Mouse (Mus musculus) CH12.LX (cell line): Measurements from ENCODE around the gene Manbal. TPM values are rescaled to one million over a fixed set of nuclear protein-coding genes. Genes with fewer than 3 reads are reported as not detected.

ENCODE experiments used
- DNase-seq: peaks from one replicate; pipeline ENCODE4 v3.0.0-alpha.2; 2013; ENCODE audit errors: extremely low read depth
- H3K27ac ChIP-seq: 2 replicates; pipeline ENCODE4 v1.5.1; 2012; ENCODE audit warnings: low read depth, mild to moderate bottlenecking, control low read depth, moderate library complexity; ENCODE audit not compliant: insufficient read depth
- H3K27me3 ChIP-seq: replicated peaks from 2 replicates; pipeline ENCODE3; 2012; ENCODE audit warnings: inconsistent platforms
- H3K36me3 ChIP-seq, 2 experiments: replicated peaks in 1 of 2; 2 replicates each; pipeline versions ENCODE3 to v1.6.1; 2012; ENCODE audit warnings: inconsistent platforms in 1 of 2, low read length in 1 of 2, mild to moderate bottlenecking in 1 of 2, mixed read lengths in 1 of 2, moderate library complexity in 1 of 2; ENCODE audit not compliant: control insufficient read depth in 1 of 2, insufficient read depth in 1 of 2
- H3K4me1 ChIP-seq, 2 experiments: 2 replicates each; pipeline ENCODE4 v1.6.1; 2012; ENCODE audit warnings: inconsistent platforms in 1 of 2, moderate library complexity in 1 of 2; ENCODE audit not compliant: insufficient read depth in 2 of 2, control insufficient read depth in 1 of 2
- H3K4me2 ChIP-seq: 2 replicates; pipeline ENCODE4 v1.6.1; 2012; ENCODE audit warnings: low read depth, mild to moderate bottlenecking, control low read depth; ENCODE audit not compliant: poor library complexity, insufficient read depth, severe bottlenecking
- H3K4me3 ChIP-seq, 3 experiments: fragments of 150-350 bp in 1 of 3; sonication (generic) in 1 of 3; replicated peaks in 1 of 3; 2 replicates each; pipeline versions ENCODE3 to v1.5.1; 2011 to 2012; ENCODE audit warnings: low read depth in 2 of 3, low read length in 2 of 3, mild to moderate bottlenecking in 2 of 3, moderate library complexity in 2 of 3, control low read depth in 1 of 3, improper control_type of control experiment in 1 of 3, inconsistent platforms in 1 of 3, mixed read lengths in 1 of 3; ENCODE audit not compliant: poor library complexity in 1 of 3
- H3K79me2 ChIP-seq: replicated peaks from 2 replicates; pipeline ENCODE4 v1.6.1; 2012; ENCODE audit warnings: mild to moderate bottlenecking, moderate library complexity; ENCODE audit not compliant: control insufficient read depth, poor library complexity, insufficient read depth, severe bottlenecking; ENCODE audit errors: extremely low read depth
- H3K9ac ChIP-seq: 2 replicates; pipeline ENCODE4 v1.6.1; 2012; ENCODE audit warnings: low read depth, mild to moderate bottlenecking, control low read depth, moderate library complexity; ENCODE audit not compliant: insufficient read depth
- H3K9me3 ChIP-seq: replicated peaks from 2 replicates; pipeline ENCODE3; 2012; ENCODE audit warnings: low read length, inconsistent platforms, mixed read lengths
- BHLHE40 ChIP-seq: IDR thresholded peaks from 2 replicates; pipeline ENCODE4 v1.6.1; 2011; ENCODE audit warnings: mild to moderate bottlenecking, low read depth, low read length, improper control_type of control experiment
- ELF1 ChIP-seq: IDR thresholded peaks from 2 replicates; pipeline ENCODE4 v1.6.1; 2014; ENCODE audit warnings: low read depth, mild to moderate bottlenecking, inconsistent platforms, low read length, improper control_type of control experiment
- EP300 ChIP-seq: IDR thresholded peaks from 2 replicates; pipeline ENCODE4 v1.6.1; 2011; ENCODE audit warnings: low read length, improper control_type of control experiment
- KAT2A ChIP-seq: IDR thresholded peaks from 2 replicates; pipeline ENCODE4 v1.6.1; 2012; ENCODE audit warnings: low read length, improper control_type of control experiment, inconsistent platforms; ENCODE audit not compliant: insufficient replicate concordance
- MAFK ChIP-seq: IDR thresholded peaks from 2 replicates; pipeline ENCODE4 v1.6.1; 2011; ENCODE audit warnings: low read length, improper control_type of control experiment; ENCODE audit not compliant: insufficient replicate concordance
- MAX ChIP-seq: IDR thresholded peaks from 2 replicates; pipeline ENCODE4 v1.6.1; 2011; ENCODE audit warnings: low read length, improper control_type of control experiment
- MAZ ChIP-seq: IDR thresholded peaks from 2 replicates; pipeline ENCODE4 v1.6.1; 2012; ENCODE audit warnings: low read depth, mild to moderate bottlenecking, inconsistent platforms, low read length, improper control_type of control experiment, moderate library complexity
- POLR2A ChIP-seq: IDR thresholded peaks from 2 replicates; pipeline ENCODE4 v1.6.1; 2011; ENCODE audit warnings: low read depth, mild to moderate bottlenecking, improper control_type of control experiment, low read length
- RAD21 ChIP-seq: IDR thresholded peaks from 2 replicates; pipeline ENCODE4 v1.6.1; 2011; ENCODE audit warnings: low read depth, mild to moderate bottlenecking, low read length, improper control_type of control experiment, moderate library complexity
- SMC3 ChIP-seq: IDR thresholded peaks from 2 replicates; pipeline ENCODE4 v1.6.1; 2011; ENCODE audit warnings: low read depth, low read length, improper control_type of control experiment
- UBTF ChIP-seq: IDR thresholded peaks from 2 replicates; pipeline ENCODE4 v1.6.1; 2012; ENCODE audit warnings: low read depth, mild to moderate bottlenecking, inconsistent platforms, low read length, improper control_type of control experiment, moderate library complexity
- USF1 ChIP-seq: IDR thresholded peaks from 2 replicates; pipeline ENCODE4 v1.6.1; 2014; ENCODE audit warnings: low read depth, mild to moderate bottlenecking, inconsistent platforms, low read length, improper control_type of control experiment
- USF2 ChIP-seq: conservative IDR thresholded peaks from 2 replicates; pipeline ENCODE4 v1.6.1; 2011; ENCODE audit warnings: low read depth, low read length, improper control_type of control experiment
- ZKSCAN1 ChIP-seq: IDR thresholded peaks from 2 replicates; pipeline ENCODE4 v1.6.1; 2012; ENCODE audit warnings: low read depth, inconsistent platforms, low read length, improper control_type of control experiment, borderline replicate concordance
- ZNF384 ChIP-seq: IDR thresholded peaks from 2 replicates; pipeline ENCODE4 v1.6.1; 2012; ENCODE audit warnings: low read depth, low read length, improper control_type of control experiment, inconsistent platforms
- dilution Hi-C: fragments of 300-500 bp; cut with MboI; formaldehyde crosslinking; loops from 2 replicates; pipeline ENCODE4 v1.14.3; 2020; ENCODE audit warnings: low sequenced_read_pairs; ENCODE audit not compliant: extremely low pct_unique_long_range_greater_than_20kb, extremely low pct_ligation_motif_present
- in situ Hi-C: fragments of 300-500 bp; cut with MboI; formaldehyde crosslinking; loops from 3 replicates; pipeline ENCODE4 v1.14.3; 2019; ENCODE audit warnings: low sequenced_read_pairs, low pct_ligation_motif_present, low pct_unique_long_range_greater_than_20kb, mixed read lengths
- polyA plus RNA-seq: library from polyadenylated mRNA; unstranded; fragments of >175 nt; gene quantifications from 2 replicates; pipeline ENCODE4 v1.2.1, GENCODE M21; 2012; ENCODE audit warnings: low read depth; ENCODE audit not compliant: insufficient read length
- total RNA-seq, 2 experiments: library from RNA; depleted of rRNA; stranded (reverse); fragments of 300-350 nt in 1 of 2; fragments of >200 nt in 1 of 2; gene quantifications; 2 replicates each; pipeline ENCODE4 v1.2.3; 2012 to 2014

The Manbal gene
- total and polyA plus RNA-seq, 3 experiments: 13.7 to 29.4 (median 17.0) TPM

GRCm38 (mm10) chr2:157401261-157401660, 33.9 kb downstream of the Manbal start:
- H3K27me3 ChIP-seq: no peaks in the 10 kb centered on the region
- H3K9me3 ChIP-seq: peaks cover 7% of the 10 kb centered on the region
- no peak overlapping the region for H3K4me2 ChIP-seq
- no peak overlapping the region for H3K4me3 ChIP-seq
- peaks cover 12 to 40% of the 10 kb centered on the region in 2 experiments for H3K4me1 ChIP-seq
- no peaks in the 10 kb centered on the region for H3K79me2 ChIP-seq
- DNase-seq: no peak
- peaks cover 15 to 27% of the 10 kb centered on the region in 2 experiments for H3K36me3 ChIP-seq
- in situ Hi-C loops: no loop called here
- dilution Hi-C loops: no loop called here
- TF ChIP-seq RAD21 (no peak), USF1 (no peak), MAFK (no peak), MAZ (no peak), BHLHE40 (no peak), ELF1 (no peak), SMC3 (no peak), ZNF384 (no peak), POLR2A (no peak), MAX (no peak), EP300 (no peak), UBTF (no peak)
- no peak overlapping the region for H3K27ac ChIP-seq
- H3K9ac ChIP-seq: no peak overlapping the region

- TF ChIP-seq KAT2A (no peak), USF2 (no peak), ZKSCAN1 (no peak), ELF1 (no peak), SMC3 (no peak), EP300 (no peak)
- peaks cover 1% of the 10 kb centered on the region for H3K27me3 ChIP-seq
- no peaks in the 10 kb centered on the region for H3K9me3 ChIP-seq
- in situ Hi-C loops (no loop called here), dilution Hi-C loops (no loop called here)
- H3K4me2 ChIP-seq: no peak overlapping the region
- H3K4me3 ChIP-seq: no peak overlapping the region
- no peaks in the 10 kb centered on the region for H3K79me2 ChIP-seq
- DNase-seq: no peak
- H3K9ac ChIP-seq: no peak overlapping the region
- peaks cover 0 to 7% of the 10 kb centered on the region in 2 experiments; a peak in 1 of 4 replicates for H3K4me1 ChIP-seq
- no peak overlapping the region for H3K27ac ChIP-seq
- no peaks in the 10 kb centered on the region for H3K36me3 ChIP-seq
Measured at GRCm38 (mm10) chr2:157407596-157407995, 40.2 kb downstream of the Manbal start.
